ENCODE assay signal across 13 mouse cellular contexts in the genomic region with DNA sequence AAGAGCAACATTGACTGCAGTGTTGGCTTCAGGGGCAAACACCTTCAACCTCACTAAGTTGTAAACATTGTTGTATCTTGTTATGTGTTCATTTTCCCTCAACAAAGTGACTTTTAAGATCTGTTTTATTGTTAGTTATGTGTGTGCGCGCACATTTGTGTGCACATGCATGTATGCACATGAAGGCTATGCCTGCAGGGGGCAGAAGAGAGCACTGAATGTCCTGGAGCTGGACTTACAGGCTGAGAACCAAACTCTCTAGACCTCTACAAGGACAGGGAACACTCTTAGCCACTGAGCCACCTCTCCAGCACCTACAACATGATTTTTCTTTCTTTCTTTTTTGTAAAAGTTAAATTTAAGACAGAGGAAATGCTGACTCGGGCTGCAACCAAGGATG.
DNase-seq lines count a peak whose midpoint lies in the region; ATAC-seq and TF ChIP-seq lines count a peak whose summit lies in the region.
"Had no signal": no experiment of that assay in that cellular context is flagged by ENCODE, and none has a peak within 500 bp of the region (broad histone marks: within the 10 kb centered on the region; RNA-seq: fewer than 3 reads in every experiment).

No protein-coding gene starts in this region.

- no peak for DNase-seq in kidney, adult 2 months
- DNase-seq in kidney, adult 18-20 months: no peak
- peak; percentile 24 to 50 for DNase-seq in spleen, postnatal 10 days (ENCODE audit: low spot score in 2 of 2)
- no peak for DNase-seq in spleen, postnatal 14 days (ENCODE audit: low spot score in 2 of 2)
- DNase-seq in thymus, postnatal 4 days: peak; percentile 77
- no peak for DNase-seq in adrenal gland, postnatal 14 days
- no peak for DNase-seq in hindbrain, embryonic 10.5 days (ENCODE audit: low spot score)
- DNase-seq: kidney, adult 11 months had no signal

- ATAC-seq in erythroblast, adult 5-6 weeks (replicated peaks; ENCODE audit: low FRiP score, poor library complexity, severe bottlenecking): peak; percentile 65

- no peaks in the 10 kb centered on the region for H3K27me3 ChIP-seq in kidney, adult 2 months (replicated peaks; ENCODE audit: control insufficient read depth, insufficient read depth, low read length)
- no peaks in the 10 kb centered on the region for H3K27me3 ChIP-seq in hindbrain, embryonic 10.5 days (ENCODE audit: insufficient read depth, poor library complexity, severe bottlenecking)
- H3K27me3 ChIP-seq: forebrain, embryonic 15.5 days; neural tube, embryonic 15.5 days had no signal

- no peak overlapping the region for H3K4me3 ChIP-seq in kidney, adult 2 months (ENCODE audit: insufficient read depth, low read depth, low read length)
- no peak overlapping the region for H3K4me3 ChIP-seq in hindbrain, embryonic 10.5 days
- H3K4me3 ChIP-seq: forebrain, embryonic 15.5 days; limb, embryonic 10.5 days; megakaryocyte, embryonic 14.5 days; neural tube, embryonic 15.5 days had no signal

- H3K27ac ChIP-seq in kidney, adult 2 months (ENCODE audit: insufficient read depth, low read depth, low read length): no peak overlapping the region
- H3K27ac ChIP-seq in hindbrain, embryonic 10.5 days: no peak overlapping the region
- H3K27ac ChIP-seq: limb, embryonic 10.5 days; neural tube, embryonic 15.5 days had no signal

- no peaks in the 10 kb centered on the region for H3K4me1 ChIP-seq in kidney, adult 2 months (ENCODE audit: control insufficient read depth, insufficient read depth, low read length)
- H3K4me1 ChIP-seq in hindbrain, embryonic 10.5 days (replicated peaks): no peaks in the 10 kb centered on the region
- H3K4me1 ChIP-seq: forebrain, embryonic 15.5 days; limb, embryonic 10.5 days; neural tube, embryonic 15.5 days had no signal

- TF ChIP-seq POLR2A in kidney, adult 2 months (IDR thresholded peaks at IDR 0.05; ENCODE audit: low read depth, low read length): no peak

- TF ChIP-seq CTCF in kidney, adult 2 months (conservative IDR thresholded peaks at IDR 0.05; ENCODE audit: insufficient read depth, insufficient read length, low read depth, low read length): peak; percentile 27; the same call in 1 of the 2 replicates

- H3K36me3 ChIP-seq in kidney, adult 2 months (ENCODE audit: control insufficient read depth, insufficient read depth, low read length): no peaks in the 10 kb centered on the region
- H3K36me3 ChIP-seq in hindbrain, embryonic 10.5 days: no peaks in the 10 kb centered on the region
- H3K36me3 ChIP-seq: forebrain, embryonic 15.5 days; limb, embryonic 10.5 days; neural tube, embryonic 15.5 days had no signal

- no peaks in the 10 kb centered on the region for H3K9me3 ChIP-seq in hindbrain, embryonic 10.5 days
- H3K9me3 ChIP-seq: forebrain, embryonic 15.5 days; limb, embryonic 10.5 days; neural tube, embryonic 15.5 days had no signal

- 94% methylated on average over 3 of the region's 3 CpGs for WGBS in kidney, adult 2 months
- 94% methylated on average over 3 of the region's 3 CpGs for WGBS in hindbrain, embryonic 10.5 days

Comparison
In these comparisons a context has a peak if more than half of its experiments do, and no peak if none do; other contexts are left out.
1. DNase-seq: peak in spleen, postnatal 10 days (2 of 2) and thymus, postnatal 4 days (single experiment); none in kidney, adult 2 months (single experiment), kidney, adult 18-20 months (single experiment), spleen, postnatal 14 days (0 of 2), adrenal gland, postnatal 14 days (single experiment) and hindbrain, embryonic 10.5 days (single experiment).